14 mouse cellular contexts compared by ENCODE assay signal in the genomic region with DNA sequence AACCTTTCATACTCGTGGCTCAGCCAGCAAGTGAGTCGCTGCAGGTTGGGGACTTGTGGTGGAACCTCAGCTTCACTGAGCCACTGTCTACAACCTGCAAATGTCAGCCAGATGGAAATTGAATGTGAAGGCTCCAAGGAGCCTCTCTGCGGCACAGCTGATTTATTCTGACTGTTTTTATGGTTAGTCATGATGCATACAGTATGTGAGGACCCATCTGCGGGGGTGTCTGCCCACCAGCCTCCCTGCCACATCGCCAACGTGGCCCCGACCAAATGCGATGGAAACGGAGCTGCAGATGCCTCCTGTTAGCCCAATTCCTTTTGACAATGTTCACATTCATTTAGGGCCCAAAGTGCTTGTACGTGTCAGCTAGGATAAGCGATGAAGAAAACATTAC.
DNase-seq lines count a peak whose midpoint lies in the region; ATAC-seq lines count a peak whose summit lies in the region.
"Had no signal": no experiment of that assay in that cellular context is flagged by ENCODE, and none has a peak within 500 bp of the region (broad histone marks: within the 10 kb centered on the region; RNA-seq: fewer than 3 reads in every experiment).

No protein-coding gene starts in this region.

- no peak overlapping the region for H3K4me3 ChIP-seq in neural tube, embryonic 15.5 days (replicated peaks)
- H3K4me3 ChIP-seq: forebrain, embryonic 10.5 days; myocyte had no signal

- H3K4me2 ChIP-seq in neural tube, embryonic 15.5 days: no peak overlapping the region
- H3K4me2 ChIP-seq: liver, embryonic 11.5 days had no signal

- no peaks in the 10 kb centered on the region for H3K4me1 ChIP-seq in neural tube, embryonic 15.5 days
- H3K4me1 ChIP-seq: forebrain, embryonic 10.5 days had no signal

- WGBS in neural tube, embryonic 15.5 days: 75% methylated on average over 11 of the region's 11 CpGs

- no peak overlapping the region for H3K9ac ChIP-seq in neural tube, embryonic 15.5 days (replicated peaks)

- no peak for ATAC-seq in neural tube, embryonic 15.5 days (ENCODE audit: low FRiP score)
- ATAC-seq: inflammation-experienced regulatory T-cells, adult 6 months had no signal

- no peaks in the 10 kb centered on the region for H3K27me3 ChIP-seq in neural tube, embryonic 15.5 days (replicated peaks)

- peak; percentile 13 for DNase-seq in right cerebral cortex, adult 18-20 months
- no peak for DNase-seq in right cerebral cortex, postnatal 4 days
- DNase-seq in layer of hippocampus, adult 11-12 months (ENCODE audit: low spot score): peak; percentile 20
- peak; percentile 2 for DNase-seq in mesoderm, embryonic 11.5 days (ENCODE audit: low read depth, low spot score)
- DNase-seq in B cell, adult 2 months: no peak
- no peak for DNase-seq in kidney, postnatal 25 days
- DNase-seq: adrenal gland, postnatal 25 days; cerebellum, adult 11 months; gastrocnemius, postnatal 14 days had no signal

- no peaks in the 10 kb centered on the region for H3K36me3 ChIP-seq in neural tube, embryonic 15.5 days
- H3K36me3 ChIP-seq: forebrain, embryonic 10.5 days had no signal

- no peaks in the 10 kb centered on the region for H3K9me3 ChIP-seq in neural tube, embryonic 15.5 days (replicated peaks)
- H3K9me3 ChIP-seq: forebrain, embryonic 10.5 days had no signal

- H3K27ac ChIP-seq in neural tube, embryonic 15.5 days (replicated peaks): no peak overlapping the region
- H3K27ac ChIP-seq: forebrain, embryonic 10.5 days had no signal

Comparison
In these comparisons a context has a peak if more than half of its experiments do, and no peak if none do; other contexts are left out.
1. DNase-seq: peak in right cerebral cortex, adult 18-20 months (single experiment), layer of hippocampus, adult 11-12 months (single experiment) and mesoderm, embryonic 11.5 days (single experiment); none in right cerebral cortex, postnatal 4 days (single experiment), B cell, adult 2 months (0 of 2) and kidney, postnatal 25 days (0 of 2).